Mouse (Mus musculus): ENCODE measurements at regions not wholly inside any gene's neighbourhood (a gene's known extent, or its start where the extent isn't known, plus 50 kb on each side); places are given as distances from the start of the nearest gene placed in this dataset.

DNA sequence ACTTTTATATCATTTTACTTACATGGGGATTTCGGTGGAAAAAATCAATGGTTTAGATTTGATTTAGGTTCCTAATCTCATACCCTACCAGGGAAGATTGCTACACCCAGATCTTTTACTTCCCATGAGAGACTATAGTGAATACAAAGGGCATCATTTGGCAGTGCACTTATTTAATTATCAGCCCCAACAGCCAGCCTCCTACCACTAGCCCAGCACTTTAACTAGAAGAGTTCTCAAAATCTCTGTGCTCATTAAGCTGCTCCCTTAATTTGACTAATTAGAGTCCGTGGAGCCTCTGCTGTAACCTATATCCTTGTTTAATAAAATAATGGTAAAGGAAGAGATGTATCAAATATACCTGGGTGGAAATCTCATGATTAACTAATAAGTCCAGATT is 77.4 kb downstream of the 1700009N14Rik start:
- TF ChIP-seq CTCF (IDR thresholded peaks at IDR 0.05; ENCODE audit: low read depth) (no peak), EP300 (IDR thresholded peaks at IDR 0.05; ENCODE audit: low read depth) (no peak)
